Mouse (Mus musculus) myocyte (in vitro differentiated cells): ENCODE data around the gene Fbxl14.

Source experiments
- E2F4 ChIP-seq: IDR thresholded peaks from one replicate; pipeline ENCODE4 v1.6.1; 2011; ENCODE audit warnings: mild to moderate bottlenecking, control low read depth, moderate library complexity; ENCODE audit not compliant: insufficient read depth
- POLR2A ChIP-seq: IDR thresholded peaks from one replicate; pipeline ENCODE4 v1.6.1; 2011; ENCODE audit warnings: low read depth, mild to moderate bottlenecking, control low read depth, moderate library complexity; ENCODE audit not compliant: insufficient read length

DNA sequence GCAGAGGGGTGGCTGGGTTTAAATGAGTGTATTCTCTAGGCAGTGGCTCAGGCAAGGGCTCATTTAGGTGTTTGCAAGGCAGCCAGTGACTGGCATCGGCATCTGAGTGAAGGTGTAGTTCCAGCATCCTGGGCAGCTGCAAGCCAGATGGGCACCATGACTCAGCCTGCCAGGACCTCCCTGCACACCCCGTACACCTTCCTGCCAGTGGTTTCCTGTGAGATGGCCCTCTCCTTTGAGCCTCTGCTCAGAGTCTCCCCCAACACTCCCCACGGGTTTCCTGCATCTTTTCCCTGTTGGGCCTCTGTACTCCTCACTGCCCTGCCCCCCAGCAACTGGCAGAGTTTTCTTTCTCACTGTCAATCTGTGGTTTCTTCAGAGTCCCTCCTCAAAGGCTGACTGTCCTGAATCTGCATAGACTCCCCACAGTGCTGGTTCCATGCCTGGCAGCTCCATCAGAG is 42.5 kb downstream of the Fbxl14 start:
- no peak for TF ChIP-seq POLR2A
- TF ChIP-seq E2F4, result no peak
